Mouse (Mus musculus) lung, postnatal 4 days (tissue): ENCODE measurements around the gene Unc45a.

Source experiments
- DNase-seq, 2 experiments: peaks; one replicate each; pipeline ENCODE4 v3.0.0; 2021

Unc45a gene

GRCm38 (mm10) chr7:80280032-80280431, 60.8 kb downstream of the Unc45a start:
- no peak for DNase-seq

DNA sequence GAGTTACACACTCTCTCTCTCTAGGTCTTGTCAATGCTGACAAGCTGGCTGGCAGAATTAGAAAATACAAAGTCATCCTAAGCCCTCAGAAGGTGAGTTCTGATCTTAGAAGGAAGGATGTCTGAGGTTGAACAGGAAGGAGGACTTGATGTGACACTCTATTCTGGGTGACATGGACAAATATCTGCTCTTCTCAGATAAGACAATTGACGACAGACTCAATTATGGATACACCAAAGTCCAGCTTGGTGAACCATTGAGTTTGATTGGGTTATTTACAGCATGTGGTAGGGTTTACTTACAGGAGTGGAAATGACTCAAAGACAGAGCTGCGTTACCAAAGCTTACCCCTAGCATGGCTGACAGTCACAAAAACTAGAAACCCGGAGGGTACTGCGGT, 64.4 kb downstream of the Unc45a start:
- DNase-seq = no peak
